Mouse (Mus musculus) skeletal muscle tissue, postnatal 0 days (tissue): Measurements from ENCODE around the gene Frrs1l. TPM values are rescaled to one million over a fixed set of nuclear protein-coding genes. Genes with fewer than 3 reads are reported as not detected.

ENCODE experiments used
- polyA plus RNA-seq: library from polyadenylated mRNA; unstranded; fragments of >200 nt; fragmentation: Nextera tagmentation; extraction: Ambion mirVana; gene quantifications from 2 replicates; pipeline ENCODE4 v1.2.1, GENCODE M21; 2015

The Frrs1l gene
- polyA plus RNA-seq: 0.10 and 0.19 TPM in 2 replicates

DNA sequence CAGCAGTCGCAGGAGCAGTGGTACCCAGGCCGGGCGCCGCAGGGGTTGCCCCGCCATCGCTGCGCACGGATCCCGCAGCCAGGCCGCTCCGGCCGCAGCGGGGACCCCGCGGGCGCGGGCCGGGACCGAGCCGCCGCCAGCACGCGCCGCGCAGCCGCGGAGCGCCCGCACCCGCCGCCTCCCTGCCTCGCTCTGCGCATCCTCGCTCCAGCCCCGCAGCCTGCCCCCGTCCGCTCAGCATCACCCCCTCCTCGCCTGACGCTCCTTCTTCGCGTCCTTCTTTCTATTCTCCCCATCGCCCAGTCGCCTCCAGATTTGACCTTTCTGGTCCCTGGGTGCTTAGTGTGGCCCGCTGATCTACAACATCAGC lies at the start of gene Frrs1l:
Gene Frrs1l, minus strand, starts transcription at position 177 of the 370 bp plus-strand sequence.

DNA sequence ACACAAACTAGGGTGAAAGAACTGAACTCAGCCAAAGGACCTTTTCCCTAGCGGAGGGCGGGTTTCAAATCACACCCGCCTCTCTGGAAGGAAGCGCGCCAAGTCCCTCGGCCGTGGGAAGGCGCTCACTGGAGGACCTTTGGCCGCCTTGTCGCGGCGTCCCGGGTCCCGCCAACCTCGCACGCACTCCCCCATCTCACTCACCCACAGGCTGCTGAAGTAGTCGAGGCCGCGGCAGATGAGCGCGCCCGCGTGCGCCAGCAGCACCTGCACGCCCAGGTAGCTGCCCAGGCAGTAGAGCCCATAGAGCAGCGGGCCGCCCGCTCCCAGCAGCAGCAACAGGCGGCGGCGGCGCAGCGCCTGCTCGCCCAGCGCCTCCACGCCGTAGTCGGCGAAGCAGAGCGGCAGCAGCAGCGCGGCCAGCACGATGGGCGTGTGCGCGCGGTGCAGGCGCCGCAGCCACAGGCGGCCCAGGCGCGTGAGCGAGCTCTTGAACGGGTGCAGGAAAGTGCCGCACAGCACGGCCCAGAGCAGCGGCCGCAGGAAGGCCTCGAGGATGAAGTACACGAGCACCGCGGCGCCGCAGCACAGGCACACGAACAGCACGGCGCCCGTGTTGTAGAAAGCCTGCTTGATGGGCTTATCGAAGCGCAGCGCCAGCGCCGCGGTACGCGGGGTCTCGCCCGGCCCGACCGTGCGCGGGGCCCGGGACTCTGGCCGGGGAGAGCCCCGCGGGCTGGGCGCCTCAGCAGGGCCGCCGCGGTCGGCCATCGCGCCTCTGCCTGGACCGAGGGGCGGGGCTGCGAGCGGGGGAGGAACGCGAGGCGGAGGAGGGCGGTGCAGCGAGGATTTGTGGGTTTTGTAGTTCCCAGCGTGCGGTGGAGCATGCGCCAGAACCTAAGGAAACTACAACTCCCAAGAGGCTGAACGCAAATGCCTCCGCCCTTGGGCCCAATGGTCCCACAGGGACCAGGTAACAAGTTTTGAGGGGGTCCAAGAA lies 43.2 kb downstream of the Frrs1l start, which contains the start of gene Tmem245:
Gene Tmem245, minus strand, starts transcription at position 797 of the 1,000 bp plus-strand sequence.

Other genes with a start within 250 kb of the Frrs1l start
- gene Actl7b, start 248.9 kb downstream of the Frrs1l start, polyA plus RNA-seq: not detected in 2 replicates
- not detected in 2 replicates for gene Actl7a, start 247.0 kb downstream of the Frrs1l start, polyA plus RNA-seq
- gene Elp1, start 188.1 kb downstream of the Frrs1l start, polyA plus RNA-seq: 16.0 and 18.2 TPM in 2 replicates
- gene Fam206a, start 188.0 kb downstream of the Frrs1l start, polyA plus RNA-seq: 3.9 and 4.8 TPM in 2 replicates
- gene Ctnnal1, start 125.2 kb downstream of the Frrs1l start, polyA plus RNA-seq: 13.7 and 13.9 TPM in 2 replicates
- 8.1 and 8.6 TPM in 2 replicates for gene Tmem245, start 43.0 kb downstream of the Frrs1l start, polyA plus RNA-seq
- 2.6 and 3.1 TPM in 2 replicates for gene Epb41l4b, start 153.0 kb upstream of the Frrs1l start, polyA plus RNA-seq